Mouse (Mus musculus): ENCODE results near the gene Hoxa2.

Hoxa2 gene

GRCm38 (mm10) chr6:52164051-52164625, 493 bp downstream of the Hoxa2 start:
- DNase-seq (ENCODE audit: low spot score), result no peak

GRCm38 (mm10) chr6:52163366-52164031, 1.1 kb downstream of the Hoxa2 start:
- DNase-seq (ENCODE audit: low spot score), result no peak

- no peak for DNase-seq (ENCODE audit: low spot score)
Measured at GRCm38 (mm10) chr6:52162611-52163365, 1.8 kb downstream of the Hoxa2 start.

GRCm38 (mm10) chr6:52162093-52162380, 2.6 kb downstream of the Hoxa2 start:
- DNase-seq (ENCODE audit: low spot score), result no peak

GRCm38 (mm10) chr6:52161336-52162092, 3.1 kb downstream of the Hoxa2 start:
- no peak for DNase-seq (ENCODE audit: low spot score)

GRCm38 (mm10) chr6:52160511-52161335, 3.9 kb downstream of the Hoxa2 start:
- no peak for DNase-seq (ENCODE audit: low spot score)

GRCm38 (mm10) chr6:52159979-52160378, 4.7 kb downstream of the Hoxa2 start:
- DNase-seq (ENCODE audit: low spot score), result no peak

- no peak for DNase-seq (ENCODE audit: low spot score)
Measured at GRCm38 (mm10) chr6:52159164-52159761, 5.4 kb downstream of the Hoxa2 start.

GRCm38 (mm10) chr6:52158276-52159051, 6.2 kb downstream of the Hoxa2 start, which contains the start of gene Hoxa1:
Hoxa1 (minus strand) TSS chr6:52158317.
- peak; percentile 67 for DNase-seq (ENCODE audit: low spot score)

GRCm38 (mm10) chr6:52157466-52158275, 7.0 kb downstream of the Hoxa2 start:
- no peak for DNase-seq (ENCODE audit: low spot score)

GRCm38 (mm10) chr6:52156551-52157200, 8.0 kb downstream of the Hoxa2 start:
- DNase-seq (ENCODE audit: low spot score), result no peak

GRCm38 (mm10) chr6:52155471-52155870, 9.2 kb downstream of the Hoxa2 start:
- no peak for DNase-seq (ENCODE audit: low spot score)

- DNase-seq (ENCODE audit: low spot score), result no peak
Measured at GRCm38 (mm10) chr6:52154044-52154443, 10.6 kb downstream of the Hoxa2 start.

- no peak for DNase-seq (ENCODE audit: low spot score)
Measured at GRCm38 (mm10) chr6:52153270-52153669, 11.4 kb downstream of the Hoxa2 start.

- DNase-seq (ENCODE audit: low spot score), result no peak
Measured at GRCm38 (mm10) chr6:52152226-52153193, 12.1 kb downstream of the Hoxa2 start.

GRCm38 (mm10) chr6:52151571-52151970, 13.1 kb downstream of the Hoxa2 start:
- no peak for DNase-seq (ENCODE audit: low spot score)

GRCm38 (mm10) chr6:52150401-52150966, 14.1 kb downstream of the Hoxa2 start:
- DNase-seq (ENCODE audit: low spot score), result no peak

GRCm38 (mm10) chr6:52139115-52139514, 25.5 kb downstream of the Hoxa2 start:
- no peak for DNase-seq (ENCODE audit: low spot score)
